Mouse (Mus musculus): ENCODE measurements at regions not wholly inside any gene's neighbourhood (a gene's known extent, or its start where the extent isn't known, plus 50 kb on each side); places are given as distances from the start of the nearest gene placed in this dataset.

GRCm38 (mm10) chr6:140368354-140369069 lies 55.3 kb upstream of the Plekha5 start:
- no peak for DNase-seq

DNA sequence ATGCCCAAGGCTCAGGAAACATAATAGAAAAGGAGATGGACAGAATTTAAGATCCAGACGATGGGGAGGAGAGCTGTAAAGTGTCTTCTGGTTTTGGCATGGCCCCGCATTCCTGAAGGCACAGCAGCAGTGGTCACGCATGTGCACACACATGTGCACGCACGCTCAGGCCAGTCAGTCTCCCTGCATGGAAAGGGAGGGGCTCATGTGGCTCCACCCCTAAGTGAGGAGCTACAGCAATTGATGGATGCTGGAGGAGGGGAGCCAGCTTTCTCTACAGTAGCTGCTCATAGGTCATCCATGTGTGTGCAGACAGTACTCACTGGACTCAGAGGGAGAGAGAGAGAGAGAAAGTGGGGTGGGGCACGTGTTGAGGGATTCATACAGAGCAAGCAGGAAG lies 56.6 kb upstream of the Plekha5 start:
- DNase-seq: no peak

DNA sequence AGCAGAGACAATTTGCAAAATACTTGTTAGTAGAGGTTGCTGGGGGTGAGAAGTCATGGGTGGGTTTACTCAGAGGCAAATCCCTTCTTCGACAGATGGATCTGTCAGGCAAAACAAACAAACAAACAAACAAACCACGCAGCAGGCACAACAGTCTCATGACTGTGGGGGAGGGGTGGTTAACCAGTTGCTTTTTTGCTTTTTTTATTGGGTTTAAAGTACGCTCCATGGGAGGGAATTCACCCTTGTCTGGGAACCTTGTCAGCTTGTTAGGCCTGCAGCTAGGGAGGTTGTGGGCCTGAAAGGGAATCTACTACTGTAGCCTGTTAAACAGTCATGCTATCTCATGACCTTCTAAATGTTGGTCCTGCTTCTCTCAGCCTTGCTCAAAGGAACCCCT lies 57.1 kb upstream of the Plekha5 start:
- DNase-seq: no peak

- no peak for DNase-seq
These were observed 62.9 kb upstream of the Plekha5 start for GRCm38 (mm10) chr6:140360996-140361395.

GRCm38 (mm10) chr6:140357901-140358300 lies 66.0 kb upstream of the Plekha5 start:
- no peak for DNase-seq

DNA sequence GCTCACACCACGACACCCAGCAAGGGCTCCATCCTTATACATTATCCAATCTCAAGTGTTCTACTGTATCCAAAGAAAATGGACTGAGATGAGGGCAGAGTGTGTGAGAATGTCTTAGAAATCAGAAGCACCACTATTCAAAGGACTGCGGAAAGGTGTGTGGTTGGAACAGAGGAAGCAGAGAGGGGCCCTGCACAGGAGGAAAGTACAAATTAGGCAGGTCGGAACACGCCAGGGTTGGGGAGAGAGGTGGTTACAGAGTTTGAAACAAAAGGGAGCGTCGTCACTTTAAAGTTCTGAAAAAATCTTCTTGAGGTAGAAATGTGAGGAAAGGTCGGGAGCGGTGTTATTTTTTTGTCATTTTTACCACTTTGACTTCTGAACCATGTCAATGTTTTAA lies 66.6 kb upstream of the Plekha5 start:
- no peak for DNase-seq

DNA sequence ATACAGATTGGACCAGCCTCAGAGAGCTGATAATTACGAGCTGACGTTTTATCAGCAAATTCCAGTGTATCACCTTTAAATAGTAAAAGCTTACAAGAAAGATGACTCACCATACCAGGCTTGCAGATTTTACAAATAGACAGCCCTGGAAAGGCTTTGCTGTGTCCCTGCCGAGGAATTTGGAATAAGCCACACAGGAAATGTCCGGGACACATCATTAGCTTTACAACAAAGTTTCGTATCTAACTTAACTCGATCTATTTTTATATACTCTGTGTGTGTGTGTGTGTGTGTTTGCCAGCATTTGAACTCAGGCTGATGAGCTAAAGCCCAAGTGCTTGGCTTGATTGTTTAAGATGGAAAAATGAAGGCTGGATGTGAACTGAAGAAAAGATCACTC lies 69.8 kb upstream of the Plekha5 start:
- DNase-seq: no peak

- no peak for DNase-seq
These were observed 70.2 kb upstream of the Plekha5 start for GRCm38 (mm10) chr6:140353610-140354009.

GRCm38 (mm10) chr6:140351365-140352095 lies 72.3 kb upstream of the Plekha5 start:
- DNase-seq: no peak

DNA sequence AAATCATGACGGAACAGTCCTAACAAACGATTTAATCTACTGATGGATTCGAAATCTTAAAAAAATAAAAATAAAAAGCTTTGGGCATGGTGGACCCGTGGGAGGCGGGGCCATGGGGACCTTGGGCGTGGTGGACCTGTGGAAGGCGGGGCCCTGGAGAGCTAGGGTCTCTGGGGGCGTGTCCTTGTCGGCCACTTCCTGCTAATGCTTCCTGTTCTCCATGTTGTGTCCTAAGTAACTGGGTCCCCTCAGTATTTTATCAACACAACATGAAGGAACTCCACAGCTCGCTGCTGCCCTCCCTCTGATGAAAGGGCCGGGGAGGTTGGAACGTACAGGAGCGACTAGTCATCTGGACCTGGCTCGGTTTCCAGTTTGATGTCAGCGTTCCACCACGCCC lies 75.3 kb upstream of the Plekha5 start:
- DNase-seq: no peak

DNA sequence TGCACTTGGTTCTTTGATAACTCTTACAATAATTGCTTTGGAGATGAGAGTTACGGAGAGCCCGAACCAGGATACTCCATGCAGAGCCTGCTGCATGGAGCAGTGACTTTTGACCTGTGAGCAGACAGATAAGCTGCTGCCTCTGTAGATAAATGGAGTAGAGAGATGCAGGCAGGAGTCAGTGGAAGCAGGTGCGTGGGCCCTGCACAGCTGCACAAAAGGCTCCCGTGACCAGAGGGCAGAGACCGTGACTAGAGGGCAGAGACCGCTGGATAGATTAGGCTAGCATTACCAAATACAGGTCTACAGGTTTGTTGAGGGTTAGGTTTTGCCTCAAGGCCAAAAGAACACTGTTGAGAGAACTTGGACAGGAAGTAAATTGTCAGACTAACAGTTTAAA lies 76.9 kb upstream of the Plekha5 start:
- no peak for DNase-seq

GRCm38 (mm10) chr6:140343638-140344037 lies 80.2 kb upstream of the Plekha5 start:
- DNase-seq: no peak

GRCm38 (mm10) chr6:140342881-140343280 lies 81.0 kb upstream of the Plekha5 start:
- no peak for DNase-seq

GRCm38 (mm10) chr6:140339731-140340130 lies 84.1 kb upstream of the Plekha5 start:
- no peak for DNase-seq

GRCm38 (mm10) chr6:140337897-140338749 lies 85.7 kb upstream of the Plekha5 start:
- no peak for DNase-seq

GRCm38 (mm10) chr6:140337083-140337491 lies 86.8 kb upstream of the Plekha5 start:
- no peak for DNase-seq

GRCm38 (mm10) chr6:140336414-140336941 lies 87.4 kb upstream of the Plekha5 start:
- no peak for DNase-seq

DNA sequence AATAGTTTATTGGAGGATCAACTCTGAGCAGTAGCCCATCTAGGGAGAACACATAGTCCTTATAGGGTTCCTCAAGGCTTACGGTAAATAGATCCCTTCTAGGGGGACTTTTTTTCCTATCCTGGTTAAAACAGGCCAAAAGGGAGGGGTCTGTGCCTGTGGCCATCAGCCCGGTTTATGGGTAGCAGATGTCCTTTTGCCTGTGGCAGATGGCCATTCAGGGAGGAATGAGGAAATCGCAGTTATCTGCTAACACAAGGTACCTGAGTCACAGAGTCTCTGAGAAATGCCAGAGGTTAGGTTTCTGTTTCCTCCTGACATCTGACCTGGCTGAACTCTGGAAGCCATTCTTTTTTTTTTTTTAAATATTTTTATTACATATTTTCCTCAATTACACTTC lies 90.5 kb upstream of the Plekha5 start:
- no peak for DNase-seq

- DNase-seq: no peak
These were observed 115.2 kb upstream of the Plekha5 start for GRCm38 (mm10) chr6:140308641-140309040.

- no peak for DNase-seq
These were observed 116.9 kb upstream of the Plekha5 start for GRCm38 (mm10) chr6:140306811-140307558.

DNA sequence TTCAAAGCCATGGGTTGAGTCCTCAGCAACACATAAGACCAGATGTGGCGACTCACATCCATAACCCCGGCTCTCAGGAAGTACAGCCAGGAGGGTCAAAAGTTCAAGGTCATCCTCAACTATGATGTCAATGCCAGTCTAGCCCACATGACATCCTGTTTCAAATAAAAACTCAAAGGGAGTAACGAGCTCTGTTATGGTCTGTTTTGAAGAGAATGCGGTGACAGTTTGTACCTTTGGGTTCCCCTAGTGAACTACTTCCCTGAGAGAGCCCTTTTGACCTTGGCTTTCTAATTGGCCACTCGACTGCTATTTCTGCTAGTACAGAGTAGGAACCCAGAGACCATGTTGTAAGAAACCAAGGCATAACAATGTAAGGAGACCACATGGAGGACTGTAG lies 119.7 kb upstream of the Plekha5 start:
- no peak for DNase-seq

GRCm38 (mm10) chr6:140300470-140301145 lies 123.2 kb upstream of the Plekha5 start:
- DNase-seq: peak; percentile 14 to 15

Data from spleen, adult 18-20 months (tissue).